ENCODE assay signal across 10 mouse cellular contexts in the genomic region with DNA sequence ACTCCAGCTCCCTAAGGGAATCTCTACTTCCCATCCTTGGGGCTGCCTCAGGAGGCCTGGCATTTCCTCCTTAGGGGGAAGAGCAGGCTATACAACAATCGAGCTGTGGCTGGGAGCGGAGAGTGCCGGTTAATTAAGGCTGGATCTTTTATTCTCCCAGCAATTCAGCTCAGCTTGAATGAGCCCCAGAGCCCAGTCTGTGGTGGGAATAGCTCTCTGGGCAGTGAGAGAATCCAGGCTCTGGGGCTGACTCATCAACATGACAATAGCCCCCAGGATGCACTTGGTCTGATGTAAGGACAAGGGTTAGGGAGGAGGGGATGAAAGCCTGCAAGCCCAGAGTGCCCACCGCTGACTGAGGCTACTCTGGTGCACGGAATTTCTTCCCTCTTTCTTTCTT.
A peak's percentile ranks its signal among the peaks of the same experiment; 100 is the strongest.
DNase-seq lines count a peak whose midpoint lies in the region; ATAC-seq and TF ChIP-seq lines count a peak whose summit lies in the region.
"Had no signal": no experiment of that assay in that cellular context is flagged by ENCODE, and none has a peak within 500 bp of the region (broad histone marks: within the 10 kb centered on the region; RNA-seq: fewer than 3 reads in every experiment).

No protein-coding gene starts in this region.

- no peaks in the 10 kb centered on the region for H3K27me3 ChIP-seq in forebrain, postnatal 0 days (ENCODE audit: insufficient read depth, low read length)

- intact Hi-C loops in left cerebral cortex, postnatal 10 days (cut with DNase I), result no loop called here

- TF ChIP-seq CTCF in forebrain, postnatal 0 days (IDR thresholded peaks at IDR 0.05; ENCODE audit: low read depth), result no peak

- H3K27ac ChIP-seq in forebrain, postnatal 0 days (ENCODE audit: low read depth, low read length), result no peak overlapping the region
- H3K27ac ChIP-seq: kidney, postnatal 0 days had no signal

- no peak overlapping the region for H3K9ac ChIP-seq in forebrain, postnatal 0 days
- H3K9ac ChIP-seq: liver, postnatal 0 days had no signal

- ATAC-seq in cerebellum, adult (ENCODE audit: insufficient number of reproducible peaks, low FRiP score, low TSS enrichment), result no peak
- ATAC-seq in forebrain, postnatal 0 days, result peak; percentile 95
- ATAC-seq: liver, postnatal 0 days had no signal

- H3K4me2 ChIP-seq in forebrain, postnatal 0 days (ENCODE audit: low read depth), result no peak overlapping the region

- H3K4me1 ChIP-seq in forebrain, postnatal 0 days (ENCODE audit: insufficient read depth), result no peaks in the 10 kb centered on the region

- no peaks in the 10 kb centered on the region for H3K9me3 ChIP-seq in forebrain, postnatal 0 days (ENCODE audit: low read length)

- DNase-seq in cerebellum, postnatal 10 days, result peak; percentile 4 to 16
- peak; percentile 63 for DNase-seq in forebrain, postnatal 0 days
- peak; percentile 20 to 46 for DNase-seq in left cerebral cortex, postnatal 10 days (ENCODE audit: extremely low spot score in 1 of 2, low spot score in 2 of 2)
- DNase-seq in retina, postnatal 7 days (ENCODE audit: low read depth, low spot score), result peak; percentile 13
- no peak for DNase-seq in testis, postnatal 10 days (ENCODE audit: low spot score)
- DNase-seq in urinary bladder, postnatal 4 days (ENCODE audit: low spot score in 2 of 2), result no peak
- DNase-seq in lung, adult 18-20 months, result no peak
- DNase-seq: liver, postnatal 0 days had no signal

- 2% methylated on average over 5 of the region's 5 CpGs for WGBS in forebrain, postnatal 0 days

- H3K4me3 ChIP-seq in forebrain, postnatal 0 days (ENCODE audit: low read depth, low read length), result no peak overlapping the region

- H3K36me3 ChIP-seq in forebrain, postnatal 0 days (ENCODE audit: insufficient read depth), result no peaks in the 10 kb centered on the region

Comparison
In these comparisons a context has a peak if more than half of its experiments do, and no peak if none do; other contexts are left out.
1. DNase-seq: peak in cerebellum, postnatal 10 days (2 of 2), forebrain, postnatal 0 days (single experiment), left cerebral cortex, postnatal 10 days (2 of 2) and retina, postnatal 7 days (single experiment); none in testis, postnatal 10 days (single experiment), urinary bladder, postnatal 4 days (0 of 2) and lung, adult 18-20 months (0 of 2).